Mouse (Mus musculus): ENCODE measurements around the gene Tmem175. TPM values are rescaled to one million over a fixed set of nuclear protein-coding genes. Genes with fewer than 3 reads are reported as not detected.

Gene Tmem175
- polyA plus RNA-seq, 1 experiment: 50.5 TPM

- peaks cover 5% of the 10 kb centered on the region for H3K4me1 ChIP-seq (ENCODE audit: control insufficient read depth, insufficient read depth, low read length)
- 68% methylated on average over 9 of the region's 9 CpGs for WGBS
- TF ChIP-seq CTCF (IDR thresholded peaks at IDR 0.05; ENCODE audit: insufficient read depth, low read length) (no peak), POLR2A (IDR thresholded peaks at IDR 0.05; ENCODE audit: borderline replicate concordance, extremely low read depth, low read depth, low read length) (no peak)
- no peak within 1 kb of the TSS for H3K4me3 ChIP-seq (replicated peaks; ENCODE audit: extremely low read depth, low read depth, low read length)
- no peak for DNase-seq
Measured at GRCm38 (mm10) chr5:108675251-108675816, 45.8 kb downstream of the Tmem175 start, which contains the start of gene Slc26a1. Gene Slc26a1 (minus strand): TSS chr5:108675569.

- Histone ChIP-seq H3K4me3 (replicated peaks; ENCODE audit: extremely low read depth, low read depth, low read length) (no peak overlapping the region), H3K4me1 (ENCODE audit: control insufficient read depth, insufficient read depth, low read length) (peaks cover 5% of the 10 kb centered on the region)
- no peak for DNase-seq
- no peak for TF ChIP-seq CTCF (IDR thresholded peaks at IDR 0.05; ENCODE audit: insufficient read depth, low read length)
- no peak for TF ChIP-seq POLR2A (IDR thresholded peaks at IDR 0.05; ENCODE audit: borderline replicate concordance, extremely low read depth, low read depth, low read length)
- WGBS: 36% methylated on average over 5 of the region's 5 CpGs
Measured at GRCm38 (mm10) chr5:108676772-108677498, 47.4 kb downstream of the Tmem175 start.

GRCm38 (mm10) chr5:108677605-108678295 lies 48.2 kb downstream of the Tmem175 start:
- H3K4me3 ChIP-seq (replicated peaks; ENCODE audit: extremely low read depth, low read depth, low read length): no peak overlapping the region
- 17% methylated on average over 25 of the region's 25 CpGs for WGBS

DNA sequence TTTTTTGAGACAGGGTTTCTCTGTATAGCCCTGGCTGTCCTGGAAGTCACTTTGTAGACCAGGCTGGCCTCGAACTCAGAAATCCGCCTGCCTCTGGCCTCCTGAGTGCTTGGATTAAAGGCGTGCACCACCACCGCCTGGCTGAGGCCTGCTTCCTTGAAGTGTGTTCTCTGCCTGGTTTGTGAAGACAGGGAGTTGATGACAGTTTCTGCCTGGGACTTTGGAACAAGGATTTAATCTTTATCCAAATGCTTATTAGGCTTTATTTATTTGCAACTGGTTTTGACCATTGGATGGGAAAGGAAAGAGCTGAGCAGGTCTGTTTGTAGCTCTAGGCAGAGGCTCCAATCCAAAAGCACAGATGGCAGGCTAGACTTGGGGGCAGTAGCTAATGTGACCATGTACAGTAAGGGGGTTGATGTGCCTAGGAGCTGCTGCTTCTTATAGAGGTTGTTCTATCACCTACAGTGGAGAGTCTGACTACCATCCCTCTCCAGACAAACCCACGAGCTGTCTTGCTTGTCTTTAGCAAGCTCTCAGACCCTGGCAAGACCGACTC lies 48.8 kb downstream of the Tmem175 start:
- peaks cover 5% of the 10 kb centered on the region for H3K4me1 ChIP-seq (ENCODE audit: control insufficient read depth, insufficient read depth, low read length)
- no peak for DNase-seq
- TF ChIP-seq CTCF (IDR thresholded peaks at IDR 0.05; ENCODE audit: insufficient read depth, low read length) (no peak), POLR2A (IDR thresholded peaks at IDR 0.05; ENCODE audit: borderline replicate concordance, extremely low read depth, low read depth, low read length) (no peak)
- WGBS: 87% methylated on average over 6 of the region's 6 CpGs
- no peak overlapping the region for H3K4me3 ChIP-seq (replicated peaks; ENCODE audit: extremely low read depth, low read depth, low read length)

More at GRCm38 (mm10) chr5:108677605-108678295, 48.2 kb downstream of the Tmem175 start:
- DNase-seq: no peak
- H3K4me1 ChIP-seq (ENCODE audit: control insufficient read depth, insufficient read depth, low read length): peaks cover 5% of the 10 kb centered on the region
- TF ChIP-seq POLR2A (IDR thresholded peaks at IDR 0.05; ENCODE audit: borderline replicate concordance, extremely low read depth, low read depth, low read length): no peak
- TF ChIP-seq CTCF (IDR thresholded peaks at IDR 0.05; ENCODE audit: insufficient read depth, low read length): no peak

DNA sequence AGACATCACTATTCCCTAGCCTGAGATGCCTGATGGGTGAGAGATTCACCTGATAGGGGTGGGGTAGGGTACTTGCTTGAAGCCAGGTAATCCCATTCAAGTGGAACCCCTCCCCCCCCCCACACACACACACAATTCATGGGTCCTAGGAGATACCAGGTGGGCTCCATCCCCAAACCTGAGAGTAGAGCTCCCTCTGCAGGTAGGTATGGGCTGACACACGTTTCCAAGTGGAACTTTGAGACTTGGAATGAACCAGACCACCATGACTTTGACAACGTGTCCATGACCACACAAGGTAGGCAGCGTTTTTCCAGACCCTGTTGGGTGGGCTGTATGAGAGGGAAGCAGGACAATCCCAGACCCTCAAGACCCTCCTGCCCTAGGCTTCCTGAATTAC lies 50.3 kb downstream of the Tmem175 start:
- DNase-seq: no peak
- Histone ChIP-seq H3K4me3 (replicated peaks; ENCODE audit: extremely low read depth, low read depth, low read length) (no peak overlapping the region), H3K4me1 (ENCODE audit: control insufficient read depth, insufficient read depth, low read length) (peaks cover 5% of the 10 kb centered on the region)
- TF ChIP-seq POLR2A (IDR thresholded peaks at IDR 0.05; ENCODE audit: borderline replicate concordance, extremely low read depth, low read depth, low read length) (no peak), CTCF (IDR thresholded peaks at IDR 0.05; ENCODE audit: insufficient read depth, low read length) (peak; percentile 25)
- 51% methylated on average over 3 of the region's 3 CpGs for WGBS

GRCm38 (mm10) chr5:108680871-108681270 lies 51.3 kb downstream of the Tmem175 start:
- Histone ChIP-seq H3K4me3 (replicated peaks; ENCODE audit: extremely low read depth, low read depth, low read length) (no peak overlapping the region), H3K4me1 (ENCODE audit: control insufficient read depth, insufficient read depth, low read length) (peaks cover 5% of the 10 kb centered on the region)
- TF ChIP-seq CTCF (IDR thresholded peaks at IDR 0.05; ENCODE audit: insufficient read depth, low read length) (no peak), POLR2A (IDR thresholded peaks at IDR 0.05; ENCODE audit: borderline replicate concordance, extremely low read depth, low read depth, low read length) (no peak)
- 91% methylated on average over 6 of the region's 6 CpGs for WGBS
- DNase-seq: no peak

- WGBS: 70% methylated on average over 5 of the region's 5 CpGs
- Histone ChIP-seq H3K4me1 (ENCODE audit: control insufficient read depth, insufficient read depth, low read length) (peaks cover 4% of the 10 kb centered on the region; the same call in 1 of the 2 replicates), H3K4me3 (replicated peaks; ENCODE audit: extremely low read depth, low read depth, low read length) (no peak overlapping the region)
- TF ChIP-seq CTCF (IDR thresholded peaks at IDR 0.05; ENCODE audit: insufficient read depth, low read length) (no peak), POLR2A (IDR thresholded peaks at IDR 0.05; ENCODE audit: borderline replicate concordance, extremely low read depth, low read depth, low read length) (no peak)
- no peak for DNase-seq
Measured at GRCm38 (mm10) chr5:108689091-108689490, 59.5 kb downstream of the Tmem175 start.

- TF ChIP-seq CTCF (IDR thresholded peaks at IDR 0.05; ENCODE audit: insufficient read depth, low read length) (no peak), POLR2A (IDR thresholded peaks at IDR 0.05; ENCODE audit: borderline replicate concordance, extremely low read depth, low read depth, low read length) (no peak)
- peaks cover 6% of the 10 kb centered on the region; the same call in 1 of the 2 replicates for H3K4me1 ChIP-seq (ENCODE audit: control insufficient read depth, insufficient read depth, low read length)
- H3K4me3 ChIP-seq (replicated peaks; ENCODE audit: extremely low read depth, low read depth, low read length): no peak overlapping the region
- WGBS: 65% methylated on average over 4 of the region's 4 CpGs
- DNase-seq: no peak
Measured at GRCm38 (mm10) chr5:108691152-108691551, 61.6 kb downstream of the Tmem175 start.

DNA sequence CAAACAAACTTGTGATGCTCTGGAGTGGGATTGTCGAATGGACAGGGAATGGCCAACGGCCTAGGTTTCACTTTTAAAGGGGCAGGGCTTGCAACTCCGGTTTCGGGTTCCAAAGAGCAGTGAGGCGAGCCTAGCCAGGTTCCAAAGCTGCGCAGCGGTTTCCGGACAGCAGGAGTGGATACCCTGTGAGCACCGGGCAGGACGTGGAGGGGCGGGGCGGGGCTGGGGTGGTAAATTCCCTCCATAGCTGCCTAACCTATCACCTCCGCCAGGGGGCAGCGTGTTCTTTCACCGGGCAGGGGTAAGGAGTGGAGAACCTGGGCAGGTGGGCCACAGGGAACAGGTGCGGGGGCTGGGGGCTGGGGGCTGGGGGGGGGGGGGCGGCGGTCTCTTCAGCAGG lies 62.7 kb downstream of the Tmem175 start, which contains the start of gene Fgfrl1:
Gene Fgfrl1 (plus strand): TSS at position 112 of the 400 bp plus-strand sequence.
- Histone ChIP-seq H3K4me3 (replicated peaks; ENCODE audit: extremely low read depth, low read depth, low read length) (peak within 1 kb of the TSS; percentile 52), H3K4me1 (ENCODE audit: control insufficient read depth, insufficient read depth, low read length) (peaks cover 6% of the 10 kb centered on the region; the same call in 1 of the 2 replicates)
- TF ChIP-seq CTCF (IDR thresholded peaks at IDR 0.05; ENCODE audit: insufficient read depth, low read length) (peak; percentile 46), POLR2A (IDR thresholded peaks at IDR 0.05; ENCODE audit: borderline replicate concordance, extremely low read depth, low read depth, low read length) (no peak)
- DNase-seq: peak; percentile 69
- WGBS: 1% methylated on average over 18 of the region's 18 CpGs

Measured in lung, adult 2 months (tissue).